Mouse (Mus musculus) cerebellum, adult 2 months (tissue): ENCODE data around the gene Arhgef3.

Experiments
- CTCF ChIP-seq: fragments of 200-500 bp; IDR thresholded peaks from 2 replicates; pipeline ENCODE4 v1.5.1; 2011; ENCODE audit warnings: low read depth, mild to moderate bottlenecking, control low read depth, low read length, moderate library complexity, borderline replicate concordance; ENCODE audit not compliant: insufficient read depth
- POLR2A ChIP-seq: fragments of 200-500 bp; IDR thresholded peaks from 2 replicates; pipeline ENCODE4 v1.6.1; 2011; ENCODE audit warnings: low read length, control low read depth, borderline replicate concordance; ENCODE audit not compliant: insufficient read depth

DNA sequence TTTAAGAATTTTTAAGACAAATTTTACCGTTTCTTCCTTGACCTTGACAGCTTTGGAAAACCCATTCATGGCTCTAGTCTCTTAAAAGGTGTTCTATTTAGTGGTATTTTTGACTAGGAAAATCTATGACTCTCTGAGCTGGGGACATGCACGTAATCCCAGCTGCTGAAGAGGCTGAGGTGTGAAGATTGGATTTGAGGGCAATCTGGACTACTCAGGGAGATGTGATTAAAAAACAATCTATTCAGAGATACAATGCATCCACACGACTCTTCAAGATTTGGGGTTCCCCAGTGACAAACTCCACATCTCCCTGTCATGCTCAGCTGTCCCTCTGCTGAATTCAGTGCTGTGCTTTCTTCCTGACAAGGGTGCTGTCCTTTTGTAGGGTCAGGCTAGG lies 84.4 kb downstream of the Arhgef3 start:
- no peak for TF ChIP-seq CTCF
- TF ChIP-seq POLR2A: no peak
